Mouse (Mus musculus): ENCODE measurements at regions not wholly inside any gene's neighbourhood (a gene's known extent, or its start where the extent isn't known, plus 50 kb on each side); places are given as distances from the start of the nearest gene placed in this dataset.

- in situ Hi-C loops (cut with MboI, MseI), result no loop called here
Measured at GRCm38 (mm10) chr2:133436913-133437843, 114.8 kb upstream of the Bmp2 start.

DNA sequence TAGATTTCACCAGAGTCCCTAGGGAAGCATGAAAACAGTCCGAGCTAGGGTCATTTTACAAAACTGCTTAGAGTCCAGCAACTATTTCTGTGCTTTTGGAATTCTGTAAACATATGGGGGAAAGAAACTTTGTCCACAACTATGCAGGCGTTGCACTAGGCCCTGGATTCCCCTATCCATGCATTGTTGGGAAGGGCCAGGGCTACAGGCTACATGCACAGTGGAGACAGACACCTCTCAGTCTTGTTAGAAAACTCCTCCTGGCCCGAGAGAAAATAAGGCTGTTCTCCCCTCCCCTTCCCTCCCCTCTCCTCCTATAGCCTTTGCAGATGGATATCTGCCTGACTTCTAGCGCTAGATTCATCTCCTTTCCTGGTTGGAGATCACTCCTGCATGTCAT is 113.9 kb upstream of the Bmp2 start:
- in situ Hi-C loops (cut with MboI, MseI), result no loop called here

GRCm38 (mm10) chr2:133443024-133443423 is 108.9 kb upstream of the Bmp2 start:
- in situ Hi-C loops (cut with MboI, MseI), result no loop called here

GRCm38 (mm10) chr2:133443490-133443889 is 108.5 kb upstream of the Bmp2 start:
- in situ Hi-C loops (cut with MboI, MseI), result no loop called here

DNA sequence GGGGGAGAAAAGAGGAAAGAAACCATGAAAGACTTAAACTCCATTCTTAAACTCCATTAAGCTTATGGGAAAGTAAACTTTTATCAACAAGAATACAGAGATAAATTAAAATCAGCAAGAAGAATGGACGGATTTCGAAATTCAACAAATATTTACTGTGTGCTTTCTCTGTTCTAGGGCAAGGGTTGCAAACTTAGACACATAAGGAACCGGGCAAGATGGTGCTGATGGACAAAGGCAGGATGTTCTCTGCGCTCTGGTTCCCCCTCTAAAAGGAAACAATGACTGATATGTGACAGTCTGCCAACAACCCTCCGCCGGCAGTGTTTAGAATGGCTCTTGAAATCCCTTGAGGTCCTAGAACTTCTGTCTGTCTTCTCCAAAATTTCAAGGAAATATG is 99.0 kb upstream of the Bmp2 start:
- in situ Hi-C loops (cut with MboI, MseI), result no loop called here

GRCm38 (mm10) chr2:133455484-133456170 is 96.3 kb upstream of the Bmp2 start:
- in situ Hi-C loops (cut with MboI, MseI), result no loop called here

DNA sequence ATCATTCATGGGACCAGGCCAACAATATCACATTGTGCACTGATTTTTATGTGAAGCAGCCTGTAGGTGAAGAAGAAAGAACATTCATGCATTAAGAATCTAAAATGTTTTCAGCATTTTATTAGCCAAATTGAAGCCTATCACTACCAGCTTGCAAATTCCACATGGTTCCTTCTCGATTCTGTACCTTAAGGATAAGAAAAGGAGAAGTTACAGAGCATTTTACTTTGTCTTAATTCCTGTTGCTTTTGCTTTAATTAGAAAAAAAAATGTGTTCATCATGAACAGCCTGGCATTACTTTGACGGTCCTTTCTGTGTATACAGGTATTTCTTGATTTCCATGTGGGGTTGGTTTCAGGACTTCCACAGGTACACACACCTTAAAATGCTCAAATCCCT is 95.2 kb upstream of the Bmp2 start:
- in situ Hi-C loops (cut with MboI, MseI), result no loop called here

GRCm38 (mm10) chr2:133458735-133459134 is 93.2 kb upstream of the Bmp2 start:
- in situ Hi-C loops (cut with MboI, MseI), result no loop called here

GRCm38 (mm10) chr2:133460814-133461213 is 91.1 kb upstream of the Bmp2 start:
- in situ Hi-C loops (cut with MboI, MseI), result no loop called here

DNA sequence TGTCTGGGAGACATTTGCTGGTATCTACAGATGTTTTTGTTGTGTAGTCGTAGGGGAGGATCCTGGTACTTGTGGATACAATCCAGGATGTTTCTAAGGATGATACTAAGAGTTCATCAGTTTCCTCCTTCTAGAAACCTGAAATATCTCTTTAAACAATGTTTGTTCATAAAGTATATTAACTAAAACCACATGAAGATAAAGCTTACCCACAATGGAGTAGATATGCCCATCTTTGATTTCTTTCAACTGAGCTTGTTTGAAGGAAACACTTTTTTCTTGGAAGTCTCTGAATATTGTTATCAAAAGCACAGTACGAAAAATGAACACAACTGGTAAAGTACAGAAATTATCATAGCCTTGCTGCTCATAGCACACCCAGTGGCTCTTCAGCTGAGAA is 89.6 kb upstream of the Bmp2 start:
- in situ Hi-C loops (cut with MboI, MseI), result no loop called here

GRCm38 (mm10) chr2:133467170-133468168 is 84.5 kb upstream of the Bmp2 start:
- in situ Hi-C loops (cut with MboI, MseI), result no loop called here

GRCm38 (mm10) chr2:133472966-133473744 is 78.8 kb upstream of the Bmp2 start:
- in situ Hi-C loops (cut with MboI, MseI), result no loop called here

GRCm38 (mm10) chr2:133474174-133474573 is 77.8 kb upstream of the Bmp2 start:
- in situ Hi-C loops (cut with MboI, MseI), result no loop called here

DNA sequence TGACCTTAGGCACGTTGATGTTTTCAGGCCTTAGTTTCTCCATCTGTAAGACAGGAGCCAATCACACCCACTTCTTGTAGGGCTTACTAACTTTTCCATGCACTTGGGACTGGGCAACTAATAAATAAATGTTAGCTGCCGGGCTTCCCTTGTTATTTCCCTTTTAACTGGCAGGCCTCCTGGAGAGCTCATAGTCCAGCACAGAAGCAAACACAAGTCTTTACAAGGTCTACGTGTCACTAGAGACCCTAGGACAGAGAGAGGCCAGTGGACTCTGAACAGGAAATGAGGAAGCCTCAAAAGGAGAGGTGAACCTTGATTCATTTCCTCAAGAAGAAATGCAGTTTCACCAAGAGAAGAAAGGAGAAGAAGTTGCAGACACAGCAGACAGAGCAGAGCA is 71.1 kb upstream of the Bmp2 start:
- in situ Hi-C loops (cut with MboI, MseI), result no loop called here

GRCm38 (mm10) chr2:133481305-133481704 is 70.7 kb upstream of the Bmp2 start:
- in situ Hi-C loops (cut with MboI, MseI), result no loop called here

DNA sequence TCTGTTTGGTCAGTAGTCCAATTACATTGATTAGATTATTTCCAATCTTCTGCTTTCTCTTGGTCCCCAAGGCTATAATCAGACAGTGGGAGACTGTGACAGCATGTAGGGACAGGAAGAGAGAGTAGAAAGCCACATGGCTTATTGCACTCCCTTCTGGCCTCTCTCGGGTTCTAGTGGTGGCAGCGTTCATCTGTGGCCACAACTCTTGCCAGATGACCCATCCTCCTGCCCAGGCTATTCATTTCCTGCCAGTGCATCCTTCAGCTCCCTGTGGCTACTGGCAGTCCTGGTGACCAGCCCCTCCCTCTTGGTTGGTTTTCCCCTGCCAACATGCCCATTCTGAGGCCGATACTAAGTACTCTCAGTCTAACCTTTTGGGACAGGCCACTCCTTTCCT is 70.2 kb upstream of the Bmp2 start:
- in situ Hi-C loops (cut with MboI, MseI), result no loop called here

DNA sequence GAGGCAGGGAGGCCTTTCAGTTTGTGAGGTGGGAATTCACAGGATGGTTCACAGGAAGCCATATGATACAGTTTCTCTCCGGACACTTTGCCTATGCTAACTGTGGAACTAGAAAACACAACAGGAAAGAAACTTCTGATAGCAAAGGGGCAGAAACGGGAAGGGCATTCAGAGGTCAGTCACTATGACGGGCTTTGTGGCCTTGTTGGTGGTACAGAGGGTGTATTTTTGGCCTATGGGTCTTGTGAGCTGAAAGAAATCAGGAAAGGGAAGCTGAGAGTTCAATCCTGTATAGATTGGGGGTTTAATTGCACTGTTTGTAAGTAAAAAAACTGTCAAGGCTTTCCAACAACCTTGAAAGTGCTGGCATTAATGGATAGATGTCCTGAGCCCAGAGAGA is 56.5 kb upstream of the Bmp2 start:
- in situ Hi-C loops (cut with MboI, MseI), result no loop called here

DNA sequence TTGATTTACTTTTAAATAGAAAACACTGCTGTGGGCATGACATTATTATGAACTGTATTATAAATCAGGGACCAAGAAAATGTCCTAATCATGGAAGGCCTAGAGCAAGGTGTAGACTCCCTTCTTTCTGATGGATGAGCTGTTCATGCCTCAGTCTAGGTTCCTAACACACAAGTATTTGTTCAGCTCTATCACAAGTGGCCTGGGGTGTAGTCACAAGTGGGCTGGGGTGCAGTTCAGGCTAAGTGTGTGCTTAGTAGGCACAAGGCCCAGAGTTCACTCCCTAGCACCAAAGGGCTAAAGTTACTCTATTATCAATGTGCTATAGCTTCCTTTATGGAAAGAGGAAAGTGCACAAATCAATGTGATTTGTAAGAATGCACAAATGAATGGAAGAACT is 55.6 kb upstream of the Bmp2 start:
- in situ Hi-C loops (cut with MboI, MseI), result no loop called here

GRCm38 (mm10) chr2:133497071-133497470 is 54.9 kb upstream of the Bmp2 start:
- in situ Hi-C loops (cut with MboI, MseI), result no loop called here

GRCm38 (mm10) chr2:133497541-133498185 is 54.3 kb upstream of the Bmp2 start:
- in situ Hi-C loops (cut with MboI, MseI), result no loop called here

DNA sequence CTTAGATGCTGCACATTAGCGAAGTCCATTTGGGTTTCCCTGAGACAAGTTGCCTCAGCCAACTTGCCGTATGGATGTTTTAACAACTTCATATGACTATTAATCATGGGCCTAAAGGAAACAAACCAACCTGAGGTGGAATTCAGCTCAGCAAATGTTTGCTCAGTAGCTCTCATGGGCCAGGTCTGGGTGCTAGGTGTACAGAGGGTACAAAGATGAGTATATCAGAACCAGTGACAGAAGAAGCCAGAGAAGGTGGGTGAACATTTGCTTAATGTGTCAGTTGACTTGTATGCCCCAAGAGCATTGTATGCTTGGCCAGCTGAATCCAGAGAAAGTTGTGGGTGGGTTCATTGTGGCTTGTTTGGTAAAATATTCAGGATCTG is 53.8 kb upstream of the Bmp2 start:
- in situ Hi-C loops (cut with MboI, MseI), result no loop called here
